ENCODE assay signal across 8 mouse cellular contexts in the genomic region with DNA sequence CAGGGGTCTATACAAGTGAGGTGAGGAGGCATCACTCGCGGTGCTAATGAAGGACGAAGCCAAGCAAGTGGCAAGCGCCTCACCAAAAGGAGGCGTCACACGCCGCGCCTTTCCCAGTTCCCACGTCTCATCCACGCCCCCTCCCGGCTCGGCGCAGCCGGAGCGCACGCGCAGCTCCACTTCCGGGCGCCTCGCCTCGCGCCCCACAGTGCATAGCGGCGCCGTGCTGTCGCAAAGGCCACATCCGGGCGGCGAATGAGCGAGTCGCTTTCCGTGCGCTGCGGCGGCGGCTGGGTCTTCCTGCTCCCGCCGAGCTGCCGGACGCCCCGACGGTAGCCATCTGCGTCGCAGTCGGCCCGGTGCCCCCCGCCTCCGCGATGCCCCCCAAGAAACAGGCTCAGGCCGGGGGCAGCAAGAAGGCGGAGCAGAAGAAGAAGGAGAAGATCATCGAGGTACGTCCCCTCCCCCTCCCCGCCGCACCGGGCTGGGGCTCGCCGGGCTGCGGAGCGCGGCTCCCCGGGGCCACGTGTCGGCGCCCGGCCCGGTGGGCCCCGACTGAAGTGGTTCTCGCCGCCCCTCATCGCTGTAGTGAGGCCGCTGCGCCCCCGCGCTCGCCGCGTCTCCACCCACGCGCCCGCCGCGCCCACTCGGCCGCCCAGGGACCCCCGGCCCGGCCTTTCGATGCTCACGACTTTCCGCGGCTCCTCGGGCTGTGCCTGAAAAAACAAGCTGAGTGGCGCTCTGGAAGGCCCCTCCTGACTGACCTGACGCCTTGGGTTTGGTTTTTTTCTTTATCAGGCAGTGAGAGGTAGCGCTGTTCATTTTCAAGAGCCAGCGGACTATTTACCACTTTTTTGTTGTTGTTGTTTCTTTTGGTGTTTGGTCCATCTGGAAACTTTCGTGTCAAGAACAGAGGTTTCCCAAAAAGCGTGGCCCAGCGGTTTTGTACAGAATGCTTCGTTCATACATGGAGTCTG. TPM values are rescaled to one million over a fixed set of nuclear protein-coding genes. Genes with fewer than 3 reads are reported as not detected.
DNase-seq lines count a peak whose midpoint lies in the region; ATAC-seq lines count a peak whose summit lies in the region.

TSS of gene Zc3h15 (plus strand) at position 160 of the 977 bp plus-strand sequence.

- ATAC-seq in inflammation-experienced regulatory T-cells, adult 6 months: peak; percentile 95
- peak; percentile 95 for ATAC-seq in megakaryocyte-erythroid progenitor cell, adult 5-6 weeks (replicated peaks; ENCODE audit: low FRiP score, low TSS enrichment, poor library complexity, severe bottlenecking)

- intact Hi-C loops in gastrocnemius, postnatal 14 days (cut with DNase I; ENCODE audit: low total_unique reads): no loop called here
- intact Hi-C loops in left cerebral cortex, postnatal 10 days (cut with DNase I): no loop called here

- peak; percentile 95 to 98 for DNase-seq in adrenal gland, adult (ENCODE audit: inconsistent age in 2 of 2, low spot score in 1 of 2)
- DNase-seq in embryo, embryonic 10.5 days (ENCODE audit: low spot score): peak; percentile 97
- DNase-seq in gastrocnemius, postnatal 14 days: peak; percentile 94
- peak; percentile 89 to 97 for DNase-seq in left cerebral cortex, postnatal 10 days (ENCODE audit: extremely low spot score in 1 of 2, low spot score in 2 of 2)
- peak; percentile 94 for DNase-seq in right cerebral cortex, postnatal 25 days
- peak; percentile 92 to 94 for DNase-seq in urinary bladder, postnatal 4 days (ENCODE audit: low spot score in 2 of 2)

RNA-seq across cellular contexts. Expression of gene Zc3h15, which starts in this region (rescaled TPM):
- total RNA-seq in gastrocnemius, postnatal 14 days (2021): 10 to 100 TPM; 51.8 to 53.4 TPM
- 100 to 1,000 TPM; 107 to 132 (median 120) TPM for polyA plus RNA-seq in inflammation-experienced regulatory T-cells, adult 6 months (2017; shearing (Covaris generic))
- 100 to 1,000 TPM; 136 TPM for total RNA-seq in left cerebral cortex, postnatal 10 days (2021)
- 113 and 134 TPM in 2 replicates for total RNA-seq in megakaryocyte-erythroid progenitor cell, adult 5-6 weeks (2014; fragmentation: Nextera tagmentation)
- total RNA-seq in megakaryocyte-erythroid progenitor cell, adult 5-6 weeks (2017): 195 and 209 TPM in 2 replicates

Comparison
In these comparisons a context has a peak if more than half of its experiments do, and no peak if none do; other contexts are left out.
1. Peak in every context shown above with its lines: DNase-seq and ATAC-seq.